Mouse (Mus musculus): ENCODE data around the gene Gm10518.

- TF ChIP-seq FLI1 (IDR thresholded peaks at IDR 0.05; ENCODE audit: low read length) (no peak), GATA1 (IDR thresholded peaks at IDR 0.05; ENCODE audit: borderline replicate concordance, low read length) (no peak)
Observed at GRCm38 (mm10) chr1:179828051-179828450, 24.9 kb downstream of the Gm10518 start.

Data from megakaryocyte, embryonic 14.5 days (primary cell).